8 mouse cellular contexts compared by ENCODE assay signal in genomic region chr11:57644245-57645017, GRCm38 (mm10). TPM values are rescaled to one million over a fixed set of nuclear protein-coding genes. Genes with fewer than 3 reads are reported as not detected.
A peak's percentile ranks its signal among the peaks of the same experiment; 100 is the strongest.
DNase-seq lines count a peak whose midpoint lies in the region; ATAC-seq lines count a peak whose summit lies in the region.

No protein-coding gene starts in this region.

- no peaks in the 10 kb centered on the region for H3K9me3 ChIP-seq in embryonic facial prominence, embryonic 10.5 days
- no peaks in the 10 kb centered on the region for H3K9me3 ChIP-seq in heart, embryonic 13.5 days

- 0 out of 2 replicates have a peak, but pooled peaks cover 5% of the 10 kb centered on the region for H3K36me3 ChIP-seq in embryonic facial prominence, embryonic 10.5 days (replicated peaks)
- H3K36me3 ChIP-seq in heart, embryonic 13.5 days: 0 out of 2 replicates have a peak, but pooled peaks cover 3% of the 10 kb centered on the region
- no peaks in the 10 kb centered on the region for H3K36me3 ChIP-seq in macrophage (ENCODE audit: inconsistent target)

- peak overlapping the region; percentile 98 for H3K4me2 ChIP-seq in heart, embryonic 13.5 days

- peak; percentile 57 for DNase-seq in 416B (ENCODE audit: low read depth)
- DNase-seq in embryonic facial prominence, embryonic 10.5 days (ENCODE audit: low spot score): peak; percentile 74
- DNase-seq in kidney, postnatal 4 days: peak; percentile 56 to 71
- peak; percentile 40 to 52 for DNase-seq in spleen, adult 18-20 months
- no peak for DNase-seq in cerebellum, adult 11 months

- WGBS in embryonic facial prominence, embryonic 10.5 days: under 1% methylated on average over 30 of the region's 30 CpGs
- WGBS in heart, embryonic 13.5 days: under 1% methylated on average over 30 of the region's 30 CpGs
- 2% methylated on average over 30 of the region's 30 CpGs for WGBS in macrophage (ENCODE audit: missing documents)

- peaks cover 28% of the 10 kb centered on the region; the same call in 1 of the 2 replicates for H3K79me2 ChIP-seq in macrophage (ENCODE audit: inconsistent target)

- peaks cover 50% of the 10 kb centered on the region for H3K4me1 ChIP-seq in embryonic facial prominence, embryonic 10.5 days
- H3K4me1 ChIP-seq in heart, embryonic 13.5 days: peaks cover 44% of the 10 kb centered on the region

- H3K27ac ChIP-seq in embryonic facial prominence, embryonic 10.5 days (replicated peaks): peak overlapping the region; percentile 94
- peak overlapping the region; percentile 82 for H3K27ac ChIP-seq in heart, embryonic 13.5 days (replicated peaks)
- H3K27ac ChIP-seq in macrophage: peak overlapping the region; percentile 97

- peak; percentile 61 for ATAC-seq in CD4-positive, CD25-positive, alpha-beta regulatory T cell, adult 4 months
- peak; percentile 10; the same call in 1 of the 2 replicates for ATAC-seq in heart, embryonic 13.5 days (ENCODE audit: extremely low read depth, insufficient number of reproducible peaks, low FRiP score, low TSS enrichment)

- H3K9ac ChIP-seq in heart, embryonic 13.5 days: peak overlapping the region; percentile 92

- peak overlapping the region; percentile 78 for H3K4me3 ChIP-seq in embryonic facial prominence, embryonic 10.5 days
- peak overlapping the region; percentile 82 for H3K4me3 ChIP-seq in heart, embryonic 13.5 days
- H3K4me3 ChIP-seq in macrophage (ENCODE audit: inconsistent target): peak overlapping the region; percentile 76

- H3K27me3 ChIP-seq in embryonic facial prominence, embryonic 10.5 days (replicated peaks; ENCODE audit: low read depth, poor library complexity, severe bottlenecking): 0 out of 2 replicates have a peak, but pooled peaks cover 5% of the 10 kb centered on the region
- H3K27me3 ChIP-seq in heart, embryonic 13.5 days (replicated peaks): no peaks in the 10 kb centered on the region

RNA-seq across cellular contexts. Expression of gene Galnt10, which starts 0.8 kb away (rescaled TPM):
- 1 to 10 TPM; 7.4 to 8.3 TPM for polyA plus RNA-seq in CD4-positive, CD25-positive, alpha-beta regulatory T cell, adult 4 months (2017; shearing (Covaris generic))
- 18.8 and 20.1 TPM in 2 replicates for polyA plus RNA-seq in embryonic facial prominence, embryonic 10.5 days (2016; fragmentation: Nextera tagmentation; extraction: Ambion mirVana)
- polyA plus RNA-seq in heart, embryonic 13.5 days (2015; fragmentation: Nextera tagmentation; extraction: Ambion mirVana): 10.3 and 11.4 TPM in 2 replicates
- total RNA-seq in macrophage (2018; cell fraction: chromatin; rRNA removed): 10 to 100 TPM in 11 of 26 experiments, 1 to 10 TPM in 15; 6.0 to 18.8 (median 8.5) TPM
- total RNA-seq in macrophage (2018; cell fraction: cytosol; rRNA removed): 10 to 100 TPM; 10.4 to 27.7 (median 16.9) TPM
- total RNA-seq in macrophage (2018; cell fraction: nucleus; rRNA removed): 10 to 100 TPM in 25 of 26 experiments, 1 to 10 TPM in 1; 9.1 to 27.4 (median 15.6) TPM
- 13.8 to 27.1 TPM (median 16.3 TPM) in 3 replicates for polyA plus RNA-seq in macrophage (2018)
